Mouse (Mus musculus) CH12.LX (cell line): ENCODE measurements at regions not wholly inside any gene's neighbourhood (a gene's known extent, or its start where the extent isn't known, plus 50 kb on each side); places are given as distances from the start of the nearest gene placed in this dataset.
A peak's percentile ranks its signal among the peaks of the same experiment; 100 is the strongest.

Experiments
- DNase-seq: peaks from one replicate; pipeline ENCODE4 v3.0.0-alpha.2; 2013; ENCODE audit errors: extremely low read depth
- H3K27ac ChIP-seq: 2 replicates; pipeline ENCODE4 v1.5.1; 2012; ENCODE audit warnings: low read depth, mild to moderate bottlenecking, control low read depth, moderate library complexity; ENCODE audit not compliant: insufficient read depth
- H3K27me3 ChIP-seq: replicated peaks from 2 replicates; pipeline ENCODE3; 2012; ENCODE audit warnings: inconsistent platforms
- H3K36me3 ChIP-seq, 2 experiments: replicated peaks in 1 of 2; 2 replicates each; pipeline versions ENCODE3 to v1.6.1; 2012; ENCODE audit warnings: inconsistent platforms in 1 of 2, low read length in 1 of 2, mild to moderate bottlenecking in 1 of 2, mixed read lengths in 1 of 2, moderate library complexity in 1 of 2; ENCODE audit not compliant: control insufficient read depth in 1 of 2, insufficient read depth in 1 of 2
- H3K4me1 ChIP-seq, 2 experiments: 2 replicates each; pipeline ENCODE4 v1.6.1; 2012; ENCODE audit warnings: inconsistent platforms in 1 of 2, moderate library complexity in 1 of 2; ENCODE audit not compliant: insufficient read depth in 2 of 2, control insufficient read depth in 1 of 2
- H3K4me2 ChIP-seq: 2 replicates; pipeline ENCODE4 v1.6.1; 2012; ENCODE audit warnings: low read depth, mild to moderate bottlenecking, control low read depth; ENCODE audit not compliant: poor library complexity, insufficient read depth, severe bottlenecking
- H3K4me3 ChIP-seq, 3 experiments: fragments of 150-350 bp in 1 of 3; sonication (generic) in 1 of 3; replicated peaks in 1 of 3; 2 replicates each; pipeline versions ENCODE3 to v1.5.1; 2011 to 2012; ENCODE audit warnings: low read depth in 2 of 3, low read length in 2 of 3, mild to moderate bottlenecking in 2 of 3, moderate library complexity in 2 of 3, control low read depth in 1 of 3, improper control_type of control experiment in 1 of 3, inconsistent platforms in 1 of 3, mixed read lengths in 1 of 3; ENCODE audit not compliant: poor library complexity in 1 of 3
- H3K79me2 ChIP-seq: replicated peaks from 2 replicates; pipeline ENCODE4 v1.6.1; 2012; ENCODE audit warnings: mild to moderate bottlenecking, moderate library complexity; ENCODE audit not compliant: control insufficient read depth, poor library complexity, insufficient read depth, severe bottlenecking; ENCODE audit errors: extremely low read depth
- H3K9ac ChIP-seq: 2 replicates; pipeline ENCODE4 v1.6.1; 2012; ENCODE audit warnings: low read depth, mild to moderate bottlenecking, control low read depth, moderate library complexity; ENCODE audit not compliant: insufficient read depth
- H3K9me3 ChIP-seq: replicated peaks from 2 replicates; pipeline ENCODE3; 2012; ENCODE audit warnings: low read length, inconsistent platforms, mixed read lengths
- CHD1 ChIP-seq: IDR thresholded peaks from 2 replicates; pipeline ENCODE4 v1.6.1; 2012; ENCODE audit warnings: low read depth, low read length, improper control_type of control experiment, inconsistent platforms
- E2F4 ChIP-seq: IDR thresholded peaks from 2 replicates; pipeline ENCODE4 v1.6.1; 2011; ENCODE audit warnings: low read depth, low read length, improper control_type of control experiment; ENCODE audit not compliant: insufficient replicate concordance
- EP300 ChIP-seq: IDR thresholded peaks from 2 replicates; pipeline ENCODE4 v1.6.1; 2011; ENCODE audit warnings: low read length, improper control_type of control experiment
- ETS1 ChIP-seq: conservative IDR thresholded peaks from 2 replicates; pipeline ENCODE4 v1.6.1; 2012; ENCODE audit warnings: low read depth, mild to moderate bottlenecking, inconsistent platforms, low read length, improper control_type of control experiment, moderate library complexity
- IRF4 ChIP-seq: IDR thresholded peaks from 2 replicates; pipeline ENCODE4 v1.6.1; 2014; ENCODE audit warnings: low read depth, mild to moderate bottlenecking, inconsistent platforms, low read length, improper control_type of control experiment
- JUND ChIP-seq: conservative IDR thresholded peaks from 2 replicates; pipeline ENCODE4 v1.6.1; 2011; ENCODE audit warnings: low read depth, low read length, improper control_type of control experiment
- MYC ChIP-seq: IDR thresholded peaks from 2 replicates; pipeline ENCODE4 v1.6.1; 2011; ENCODE audit warnings: low read depth, mild to moderate bottlenecking, improper control_type of control experiment, low read length
- NRF1 ChIP-seq: IDR thresholded peaks from 2 replicates; pipeline ENCODE4 v1.6.1; 2014; ENCODE audit warnings: low read depth, mild to moderate bottlenecking, inconsistent platforms, low read length, improper control_type of control experiment, moderate library complexity
- TCF12 ChIP-seq: IDR thresholded peaks from 2 replicates; pipeline ENCODE4 v1.6.1; 2014; ENCODE audit warnings: low read depth, mild to moderate bottlenecking, inconsistent platforms, low read length, improper control_type of control experiment
- UBTF ChIP-seq: IDR thresholded peaks from 2 replicates; pipeline ENCODE4 v1.6.1; 2012; ENCODE audit warnings: low read depth, mild to moderate bottlenecking, inconsistent platforms, low read length, improper control_type of control experiment, moderate library complexity
- dilution Hi-C: fragments of 300-500 bp; cut with MboI; formaldehyde crosslinking; loops from 2 replicates; pipeline ENCODE4 v1.14.3; 2020; ENCODE audit warnings: low sequenced_read_pairs; ENCODE audit not compliant: extremely low pct_unique_long_range_greater_than_20kb, extremely low pct_ligation_motif_present
- in situ Hi-C: fragments of 300-500 bp; cut with MboI; formaldehyde crosslinking; loops from 3 replicates; pipeline ENCODE4 v1.14.3; 2019; ENCODE audit warnings: low sequenced_read_pairs, low pct_ligation_motif_present, low pct_unique_long_range_greater_than_20kb, mixed read lengths

GRCm38 (mm10) chr4:45590836-45591235 is 58.6 kb upstream of the Shb start:
- H3K4me2 ChIP-seq = no peak overlapping the region
- DNase-seq = no peak
- H3K27ac ChIP-seq = no peak overlapping the region
- dilution Hi-C loops (no loop called here), in situ Hi-C loops (no loop called here)
- H3K27me3 ChIP-seq = no peaks in the 10 kb centered on the region
- H3K79me2 ChIP-seq = no peaks in the 10 kb centered on the region
- no peak for TF ChIP-seq CHD1
- no peaks in the 10 kb centered on the region for H3K36me3 ChIP-seq
- no peaks in the 10 kb centered on the region for H3K9me3 ChIP-seq
- no peak overlapping the region for H3K4me3 ChIP-seq
- no peak overlapping the region for H3K9ac ChIP-seq
- peaks cover 9 to 34% of the 10 kb centered on the region in 2 experiments; a peak in 3 of 4 replicates for H3K4me1 ChIP-seq

GRCm38 (mm10) chr4:45588322-45588721 is 56.1 kb upstream of the Shb start:
- no peaks in the 10 kb centered on the region for H3K79me2 ChIP-seq
- dilution Hi-C loops = no loop called here
- no peak for TF ChIP-seq MYC
- no peak for TF ChIP-seq TCF12
- no peak for TF ChIP-seq EP300
- TF ChIP-seq IRF4 = no peak
- no peak for TF ChIP-seq JUND
- TF ChIP-seq NRF1 = no peak
- H3K9ac ChIP-seq = no peak overlapping the region
- H3K27ac ChIP-seq = no peak overlapping the region
- no peaks in the 10 kb centered on the region for H3K36me3 ChIP-seq
- H3K27me3 ChIP-seq = no peaks in the 10 kb centered on the region
- H3K4me3 ChIP-seq = no peak overlapping the region
- in situ Hi-C loops = no loop called here
- no peak overlapping the region for H3K4me2 ChIP-seq
- DNase-seq = no peak
- H3K9me3 ChIP-seq = no peaks in the 10 kb centered on the region
- peaks cover 9 to 35% of the 10 kb centered on the region in 2 experiments; a peak in 3 of 4 replicates for H3K4me1 ChIP-seq

GRCm38 (mm10) chr4:45587202-45587601 is 54.9 kb upstream of the Shb start:
- Histone ChIP-seq H3K4me1 (peaks cover 9 to 34% of the 10 kb centered on the region in 2 experiments; a peak in 3 of 4 replicates), H3K9me3 (no peaks in the 10 kb centered on the region), H3K4me3 (no peak overlapping the region), H3K36me3 (no peaks in the 10 kb centered on the region), H3K79me2 (no peaks in the 10 kb centered on the region), H3K27ac (no peak overlapping the region), H3K9ac (no peak overlapping the region), H3K4me2 (no peak overlapping the region), H3K27me3 (no peaks in the 10 kb centered on the region)
- in situ Hi-C loops = no loop called here
- TF ChIP-seq E2F4 (no peak), ETS1 (no peak), IRF4 (0 out of 2 replicates have a peak, but pooled peaks have one; percentile 18), UBTF (no peak)
- dilution Hi-C loops = no loop called here
- peak; percentile 39 for DNase-seq
